Mouse (Mus musculus): ENCODE results near the gene Shc2. TPM values are rescaled to one million over a fixed set of nuclear protein-coding genes. Genes with fewer than 3 reads are reported as not detected.

Shc2 gene
- total and polyA plus RNA-seq, 2 experiments from 2014 or later: 16.9 to 54.7 TPM

- ATAC-seq (no peak), DNase-seq (peak; percentile 50)
- Histone ChIP-seq H3K4me2 (ENCODE audit: low read depth) (peak overlapping the region; percentile 90), H3K27me3 (ENCODE audit: insufficient read depth, low read length) (no peaks in the 10 kb centered on the region), H3K27ac (ENCODE audit: low read depth, low read length) (peak overlapping the region; percentile 81), H3K9ac (peak overlapping the region; percentile 82), H3K9me3 (ENCODE audit: low read length) (no peaks in the 10 kb centered on the region), H3K4me3 (ENCODE audit: low read depth, low read length) (peak overlapping the region; percentile 70), H3K36me3 (ENCODE audit: insufficient read depth) (peaks cover 36% of the 10 kb centered on the region), H3K4me1 (ENCODE audit: insufficient read depth) (peaks cover 15% of the 10 kb centered on the region; the same call in 1 of the 2 replicates)
- peak; percentile 63 for TF ChIP-seq CTCF (IDR thresholded peaks at IDR 0.05; ENCODE audit: low read depth)
- WGBS: 6% methylated on average over 10 of the region's 10 CpGs
Observed at GRCm38 (mm10) chr10:79682916-79683582, 45.3 kb upstream of the Shc2 start.

GRCm38 (mm10) chr10:79682551-79682915, 44.8 kb upstream of the Shc2 start:
- Histone ChIP-seq H3K9ac (peak overlapping the region; percentile 82), H3K27ac (ENCODE audit: low read depth, low read length) (peak overlapping the region; percentile 81), H3K36me3 (ENCODE audit: insufficient read depth) (peaks cover 30% of the 10 kb centered on the region), H3K9me3 (ENCODE audit: low read length) (no peaks in the 10 kb centered on the region), H3K4me1 (ENCODE audit: insufficient read depth) (peaks cover 15% of the 10 kb centered on the region; the same call in 1 of the 2 replicates), H3K4me2 (ENCODE audit: low read depth) (peak overlapping the region; percentile 90), H3K4me3 (ENCODE audit: low read depth, low read length) (peak overlapping the region; percentile 70), H3K27me3 (ENCODE audit: insufficient read depth, low read length) (no peaks in the 10 kb centered on the region)
- DNase-seq (no peak), ATAC-seq (no peak)
- 0% methylated on average over 10 of the region's 10 CpGs for WGBS
- no peak for TF ChIP-seq CTCF (IDR thresholded peaks at IDR 0.05; ENCODE audit: low read depth)

GRCm38 (mm10) chr10:79681591-79682245, 44.0 kb upstream of the Shc2 start, which contains the start of gene Cdc34:
TSS of gene Cdc34 (plus strand) at chr10:79682195.
- peak; percentile 96 for ATAC-seq
- Histone ChIP-seq H3K27me3 (ENCODE audit: insufficient read depth, low read length) (no peaks in the 10 kb centered on the region), H3K9ac (peak within 1 kb of the TSS; percentile 82), H3K9me3 (ENCODE audit: low read length) (no peaks in the 10 kb centered on the region), H3K4me3 (ENCODE audit: low read depth, low read length) (peak within 1 kb of the TSS; percentile 70), H3K4me2 (ENCODE audit: low read depth) (peak within 1 kb of the TSS; percentile 90), H3K4me1 (ENCODE audit: insufficient read depth) (peaks cover 15% of the 10 kb centered on the region; the same call in 1 of the 2 replicates), H3K36me3 (ENCODE audit: insufficient read depth) (peaks cover 22% of the 10 kb centered on the region), H3K27ac (ENCODE audit: low read depth, low read length) (peak within 1 kb of the TSS; percentile 89)
- TF ChIP-seq CTCF (IDR thresholded peaks at IDR 0.05; ENCODE audit: low read depth): peak; percentile 57
- DNase-seq: peak; percentile 100
- 1% methylated on average over 80 of the region's 84 CpGs for WGBS

GRCm38 (mm10) chr10:79680606-79681495, 43.1 kb upstream of the Shc2 start:
- no peaks in the 10 kb centered on the region for H3K27me3 ChIP-seq (ENCODE audit: insufficient read depth, low read length)
- WGBS: 44% methylated on average over 11 of the region's 11 CpGs
- peak overlapping the region; percentile 70 for H3K4me3 ChIP-seq (ENCODE audit: low read depth, low read length)
- peaks cover 15% of the 10 kb centered on the region; the same call in 1 of the 2 replicates for H3K4me1 ChIP-seq (ENCODE audit: insufficient read depth)
- TF ChIP-seq CTCF (IDR thresholded peaks at IDR 0.05; ENCODE audit: low read depth): no peak
- peak overlapping the region; percentile 89 for H3K27ac ChIP-seq (ENCODE audit: low read depth, low read length)
- no peaks in the 10 kb centered on the region for H3K9me3 ChIP-seq (ENCODE audit: low read length)
- ATAC-seq: no peak
- H3K36me3 ChIP-seq (ENCODE audit: insufficient read depth): peaks cover 16% of the 10 kb centered on the region
- no peak for DNase-seq
- H3K9ac ChIP-seq: peak overlapping the region; percentile 82
- H3K4me2 ChIP-seq (ENCODE audit: low read depth): peak overlapping the region; percentile 52

- H3K4me3 ChIP-seq (ENCODE audit: low read depth, low read length): no peak overlapping the region
- no peaks in the 10 kb centered on the region for H3K27me3 ChIP-seq (ENCODE audit: insufficient read depth, low read length)
- H3K4me2 ChIP-seq (ENCODE audit: low read depth): no peak overlapping the region
- no peak overlapping the region for H3K27ac ChIP-seq (ENCODE audit: low read depth, low read length)
- H3K9me3 ChIP-seq (ENCODE audit: low read length): no peaks in the 10 kb centered on the region
- DNase-seq (no peak), ATAC-seq (no peak)
- 60% methylated on average over 44 of the region's 44 CpGs for WGBS
- H3K4me1 ChIP-seq (ENCODE audit: insufficient read depth): peaks cover 7% of the 10 kb centered on the region; the same call in 1 of the 2 replicates
- peaks cover 12% of the 10 kb centered on the region for H3K36me3 ChIP-seq (ENCODE audit: insufficient read depth)
- TF ChIP-seq CTCF (IDR thresholded peaks at IDR 0.05; ENCODE audit: low read depth): no peak
- H3K9ac ChIP-seq: no peak overlapping the region
Observed at GRCm38 (mm10) chr10:79675346-79676035, 37.8 kb upstream of the Shc2 start.

GRCm38 (mm10) chr10:79673054-79673453, 35.3 kb upstream of the Shc2 start:
- no peak overlapping the region for H3K9ac ChIP-seq
- no peak for TF ChIP-seq CTCF (IDR thresholded peaks at IDR 0.05; ENCODE audit: low read depth)
- no peaks in the 10 kb centered on the region for H3K27me3 ChIP-seq (ENCODE audit: insufficient read depth, low read length)
- DNase-seq (no peak), ATAC-seq (no peak)
- H3K36me3 ChIP-seq (ENCODE audit: insufficient read depth): peaks cover 12% of the 10 kb centered on the region
- peaks cover 17% of the 10 kb centered on the region for H3K4me1 ChIP-seq (ENCODE audit: insufficient read depth)
- no peak overlapping the region for H3K27ac ChIP-seq (ENCODE audit: low read depth, low read length)
- no peak overlapping the region for H3K4me2 ChIP-seq (ENCODE audit: low read depth)
- no peaks in the 10 kb centered on the region for H3K9me3 ChIP-seq (ENCODE audit: low read length)
- 92% methylated on average over 3 of the region's 3 CpGs for WGBS
- no peak overlapping the region for H3K4me3 ChIP-seq (ENCODE audit: low read depth, low read length)

Data from forebrain, postnatal 0 days (tissue).